Mouse (Mus musculus) midbrain, embryonic 11.5 days (tissue): ENCODE results near the gene Serpinb8. TPM values are rescaled to one million over a fixed set of nuclear protein-coding genes. Genes with fewer than 3 reads are reported as not detected.

Experiments used
- ATAC-seq: fragments of 200-750 bp; cut with Nextera tagmentation; 2 replicates; pipeline ENCODE4 v1.8.0; 2017; ENCODE audit warnings: moderate TSS enrichment, moderate library complexity; ENCODE audit not compliant: low FRiP score
- DNase-seq: peaks from one replicate; pipeline ENCODE4 v3.0.0; 2015; ENCODE audit warnings: low spot score; ENCODE audit errors: missing footprints
- H3K27ac ChIP-seq: fragments of 300-500 bp; sonication (generic); 2 replicates; pipeline ENCODE4 v1.5.1; 2014; ENCODE audit warnings: low read depth, low read length
- H3K27me3 ChIP-seq: fragments of 300-500 bp; sonication (generic); 2 replicates; pipeline ENCODE4 v1.6.1; 2014; ENCODE audit warnings: mild to moderate bottlenecking, low read length, moderate library complexity, mixed read lengths; ENCODE audit not compliant: control insufficient read depth, insufficient read depth
- H3K36me3 ChIP-seq: fragments of 300-500 bp; sonication (generic); 2 replicates; pipeline ENCODE4 v1.6.1; 2014; ENCODE audit warnings: mild to moderate bottlenecking, low read length, moderate library complexity, mixed read lengths; ENCODE audit not compliant: control insufficient read depth, insufficient read depth
- H3K4me1 ChIP-seq: fragments of 300-500 bp; sonication (generic); 2 replicates; pipeline ENCODE4 v1.6.1; 2014; ENCODE audit warnings: low read length; ENCODE audit not compliant: control insufficient read depth, insufficient read depth
- H3K4me2 ChIP-seq: fragments of 300-500 bp; sonication (generic); 2 replicates; pipeline ENCODE4 v1.6.1; 2014; ENCODE audit warnings: mild to moderate bottlenecking, moderate library complexity
- H3K4me3 ChIP-seq: fragments of 300-500 bp; sonication (generic); 2 replicates; pipeline ENCODE4 v1.5.1; 2014; ENCODE audit warnings: low read depth, low read length
- H3K9ac ChIP-seq: fragments of 300-500 bp; sonication (generic); 2 replicates; pipeline ENCODE4 v1.6.1; 2014; ENCODE audit warnings: low read length
- H3K9me3 ChIP-seq: fragments of 300-500 bp; sonication (generic); 2 replicates; pipeline ENCODE4 v1.6.1; 2016; ENCODE audit warnings: low read length; ENCODE audit not compliant: control insufficient read depth
- WGBS: fragments of 180-500 bp; shearing (Covaris S2); extraction: QIAGEN DNeasy Blood & Tissue Kit; methylation state at CpG from one replicate; pipeline ENCODE4 v1.1.7; 2014; 5-methylcytosine and 5-hydroxymethylcytosine counted together
- polyA plus RNA-seq: library from polyadenylated mRNA; unstranded; fragments of >200 nt; fragmentation: Nextera tagmentation; extraction: Ambion mirVana; gene quantifications from 2 replicates; pipeline ENCODE4 v1.2.1, GENCODE M21; 2014

Serpinb8 gene
- polyA plus RNA-seq = 0.18 and 0.49 TPM in 2 replicates

GRCm38 (mm10) chr1:107589691-107590470 lies at the start of gene Serpinb8:
TSS of gene Serpinb8 (plus strand) at chr1:107590006.
- Histone ChIP-seq H3K36me3 (no peaks in the 10 kb centered on the region), H3K9me3 (no peaks in the 10 kb centered on the region), H3K4me1 (no peaks in the 10 kb centered on the region), H3K27ac (no peak within 1 kb of the TSS), H3K9ac (no peak within 1 kb of the TSS), H3K4me2 (no peak within 1 kb of the TSS), H3K27me3 (no peaks in the 10 kb centered on the region), H3K4me3 (no peak within 1 kb of the TSS)
- WGBS = 70% methylated on average over 10 of the region's 10 CpGs
- DNase-seq (no peak), ATAC-seq (no peak)

- 93% methylated on average over 3 of the region's 3 CpGs for WGBS
- Histone ChIP-seq H3K4me3 (no peak overlapping the region), H3K27me3 (no peaks in the 10 kb centered on the region), H3K4me2 (no peak overlapping the region), H3K36me3 (no peaks in the 10 kb centered on the region), H3K9me3 (no peaks in the 10 kb centered on the region), H3K27ac (no peak overlapping the region), H3K4me1 (no peaks in the 10 kb centered on the region), H3K9ac (no peak overlapping the region)
- DNase-seq (no peak), ATAC-seq (no peak)
Measured at GRCm38 (mm10) chr1:107559494-107559893, 30.3 kb upstream of the Serpinb8 start.

GRCm38 (mm10) chr1:107562110-107562509 lies 27.7 kb upstream of the Serpinb8 start:
- WGBS = 87% methylated on average over 1 of the region's 1 CpGs
- DNase-seq = no peak

GRCm38 (mm10) chr1:107565644-107566043 lies 24.2 kb upstream of the Serpinb8 start:
- no peak overlapping the region for H3K9ac ChIP-seq
- no peaks in the 10 kb centered on the region for H3K27me3 ChIP-seq
- DNase-seq = no peak
- H3K36me3 ChIP-seq = no peaks in the 10 kb centered on the region
- no peak overlapping the region for H3K4me3 ChIP-seq
- no peaks in the 10 kb centered on the region for H3K4me1 ChIP-seq
- no peak overlapping the region for H3K4me2 ChIP-seq
- H3K9me3 ChIP-seq = no peaks in the 10 kb centered on the region
- H3K27ac ChIP-seq = no peak overlapping the region
- ATAC-seq = no peak

More at GRCm38 (mm10) chr1:107562110-107562509, 27.7 kb upstream of the Serpinb8 start:
- H3K27me3 ChIP-seq = no peaks in the 10 kb centered on the region
- H3K36me3 ChIP-seq = no peaks in the 10 kb centered on the region
- H3K9ac ChIP-seq = no peak overlapping the region
- ATAC-seq = no peak
- no peaks in the 10 kb centered on the region for H3K9me3 ChIP-seq
- H3K27ac ChIP-seq = no peak overlapping the region
- no peak overlapping the region for H3K4me2 ChIP-seq
- no peaks in the 10 kb centered on the region for H3K4me1 ChIP-seq
- no peak overlapping the region for H3K4me3 ChIP-seq

- Histone ChIP-seq H3K27me3 (no peaks in the 10 kb centered on the region), H3K9me3 (no peaks in the 10 kb centered on the region), H3K36me3 (no peaks in the 10 kb centered on the region), H3K4me3 (no peak overlapping the region), H3K4me2 (no peak overlapping the region), H3K4me1 (no peaks in the 10 kb centered on the region), H3K9ac (no peak overlapping the region), H3K27ac (no peak overlapping the region)
- ATAC-seq = no peak
- DNase-seq = no peak
- WGBS = 77% methylated on average over 2 of the region's 2 CpGs
Measured at GRCm38 (mm10) chr1:107576094-107576493, 13.7 kb upstream of the Serpinb8 start.

- Histone ChIP-seq H3K27ac (no peak overlapping the region), H3K9me3 (no peaks in the 10 kb centered on the region), H3K9ac (no peak overlapping the region), H3K27me3 (no peaks in the 10 kb centered on the region), H3K4me1 (no peaks in the 10 kb centered on the region), H3K4me2 (no peak overlapping the region), H3K4me3 (no peak overlapping the region), H3K36me3 (no peaks in the 10 kb centered on the region)
- 89% methylated on average over 1 of the region's 1 CpGs for WGBS
- DNase-seq = no peak
- ATAC-seq = no peak
Measured at GRCm38 (mm10) chr1:107577514-107577913, 12.3 kb upstream of the Serpinb8 start.

- Histone ChIP-seq H3K27ac (no peak overlapping the region), H3K9me3 (no peaks in the 10 kb centered on the region), H3K4me3 (no peak overlapping the region), H3K27me3 (no peaks in the 10 kb centered on the region), H3K4me1 (no peaks in the 10 kb centered on the region), H3K36me3 (no peaks in the 10 kb centered on the region), H3K9ac (no peak overlapping the region), H3K4me2 (no peak overlapping the region)
- ATAC-seq = no peak
- WGBS = 85% methylated on average over 1 of the region's 1 CpGs
- no peak for DNase-seq
Measured at GRCm38 (mm10) chr1:107581220-107581619, 8.6 kb upstream of the Serpinb8 start.

- H3K4me2 ChIP-seq = no peak overlapping the region
- DNase-seq (no peak), ATAC-seq (no peak)
- no peak overlapping the region for H3K9ac ChIP-seq
- no peaks in the 10 kb centered on the region for H3K36me3 ChIP-seq
- H3K4me3 ChIP-seq = no peak overlapping the region
- no peaks in the 10 kb centered on the region for H3K9me3 ChIP-seq
- H3K27ac ChIP-seq = no peak overlapping the region
- H3K4me1 ChIP-seq = no peaks in the 10 kb centered on the region
- no peaks in the 10 kb centered on the region for H3K27me3 ChIP-seq
Measured at GRCm38 (mm10) chr1:107582900-107583299, 6.9 kb upstream of the Serpinb8 start.

GRCm38 (mm10) chr1:107583958-107584376 lies 5.8 kb upstream of the Serpinb8 start:
- 36% methylated on average over 1 of the region's 1 CpGs for WGBS
- no peaks in the 10 kb centered on the region for H3K36me3 ChIP-seq
- no peak overlapping the region for H3K27ac ChIP-seq
- H3K9ac ChIP-seq = no peak overlapping the region
- DNase-seq = no peak
- no peak for ATAC-seq
- no peaks in the 10 kb centered on the region for H3K27me3 ChIP-seq
- H3K4me1 ChIP-seq = no peaks in the 10 kb centered on the region
- no peaks in the 10 kb centered on the region for H3K9me3 ChIP-seq
- no peak overlapping the region for H3K4me2 ChIP-seq
- H3K4me3 ChIP-seq = no peak overlapping the region
